ENCODE assay signal across 9 mouse cellular contexts in the genomic region with DNA sequence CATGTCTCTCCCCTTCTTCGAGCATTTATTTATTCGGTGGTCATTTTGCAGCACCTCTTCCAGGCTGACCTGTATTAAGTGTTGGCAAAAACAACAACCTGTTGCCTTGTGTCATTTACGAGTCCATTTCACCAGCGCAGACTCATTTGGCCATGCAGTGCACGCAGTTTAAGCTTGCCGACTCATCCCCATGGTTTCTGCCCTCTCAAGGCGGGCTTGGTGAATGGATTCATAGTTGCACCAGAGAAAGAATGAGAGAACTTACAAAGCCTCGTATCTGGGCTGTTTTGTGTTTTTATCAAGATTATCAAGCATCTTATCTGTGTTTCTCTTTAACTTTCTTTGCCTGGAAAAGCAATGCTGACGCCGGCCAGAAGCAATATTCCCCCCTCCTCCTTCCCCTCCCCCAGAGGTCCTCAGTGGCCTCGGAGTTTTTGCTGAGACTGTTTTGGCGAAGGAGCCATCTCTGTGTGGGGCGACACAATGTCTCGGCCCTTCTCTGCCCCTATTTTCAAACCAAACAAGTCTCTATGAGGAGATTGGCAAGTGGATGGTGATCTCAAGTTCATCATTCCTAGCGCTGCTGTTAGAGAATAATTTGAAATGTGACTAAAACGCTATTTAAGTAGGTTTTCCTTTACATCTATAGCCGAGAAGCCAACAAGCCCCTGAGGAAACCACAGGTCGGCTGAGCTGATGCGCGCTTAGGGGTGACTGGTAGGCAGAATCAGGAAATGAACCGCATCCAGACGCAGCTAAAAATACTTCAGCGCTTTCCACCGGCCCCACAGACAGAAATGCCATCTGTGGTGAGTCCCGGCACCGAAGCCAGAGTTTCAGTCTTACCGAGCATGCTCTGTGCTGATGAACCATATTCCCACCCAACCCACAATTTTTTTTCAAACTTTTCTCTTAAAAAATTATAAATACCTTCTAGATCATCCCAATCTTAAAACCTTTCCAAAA. TPM values are rescaled to one million over a fixed set of nuclear protein-coding genes. Genes with fewer than 3 reads are reported as not detected.
DNase-seq lines count a peak whose midpoint lies in the region; ATAC-seq and TF ChIP-seq lines count a peak whose summit lies in the region.
"Had no signal": no experiment of that assay in that cellular context is flagged by ENCODE, and none has a peak within 500 bp of the region (broad histone marks: within the 10 kb centered on the region; RNA-seq: fewer than 3 reads in every experiment).

No protein-coding gene starts in this region.

- no peak for TF ChIP-seq POLR2A in cerebellum, adult 2 months (IDR thresholded peaks at IDR 0.05; ENCODE audit: borderline replicate concordance, insufficient read depth, low read length)

- no peak overlapping the region for H3K27ac ChIP-seq in cerebellum, adult 2 months (ENCODE audit: insufficient read depth, low read length)
- no peak overlapping the region for H3K27ac ChIP-seq in heart, embryonic 11.5 days (ENCODE audit: low read depth, low read length)
- H3K27ac ChIP-seq in limb, embryonic 10.5 days: no peak overlapping the region

- no peak for ATAC-seq in heart, embryonic 11.5 days (replicated peaks; ENCODE audit: insufficient number of reproducible peaks, low FRiP score, low TSS enrichment)

- intact Hi-C loops in gastrocnemius, postnatal 36 days (cut with DNase I): no loop called here
- intact Hi-C loops in left cerebral cortex, postnatal 10 days (cut with DNase I): no loop called here

- peak; percentile 30 for DNase-seq in gastrocnemius, adult 18-20 months (ENCODE audit: low spot score)
- DNase-seq in gastrocnemius, postnatal 36 days: no peak
- DNase-seq in cerebellum, adult 2 months: peak; percentile 54 to 69
- peak; percentile 52 to 67 for DNase-seq in left cerebral cortex, postnatal 10 days (ENCODE audit: extremely low spot score in 1 of 2, low spot score in 2 of 2)
- DNase-seq in right cerebral cortex, postnatal 36 days (ENCODE audit: low spot score in 2 of 2): peak; percentile 30 to 57
- DNase-seq in embryo, embryonic 10 days (ENCODE audit: low spot score): no peak
- DNase-seq in limb, embryonic 10.5 days (ENCODE audit: low spot score): no peak

- H3K9me3 ChIP-seq in heart, embryonic 11.5 days (replicated peaks; ENCODE audit: control insufficient read depth, low read length): no peaks in the 10 kb centered on the region
- H3K9me3 ChIP-seq in limb, embryonic 10.5 days (replicated peaks): no peaks in the 10 kb centered on the region
- H3K9me3 ChIP-seq: G1E had no signal

- peak overlapping the region; percentile 19; the same call in 1 of the 2 replicates for H3K4me2 ChIP-seq in heart, embryonic 11.5 days

- peak overlapping the region; percentile 16 for H3K4me3 ChIP-seq in cerebellum, adult 2 months (replicated peaks; ENCODE audit: insufficient read depth, low read depth, low read length)
- H3K4me3 ChIP-seq in heart, embryonic 11.5 days (ENCODE audit: low read depth, low read length): no peak overlapping the region
- no peak overlapping the region for H3K4me3 ChIP-seq in limb, embryonic 10.5 days

- no peaks in the 10 kb centered on the region for H3K4me1 ChIP-seq in cerebellum, adult 2 months (ENCODE audit: control insufficient read depth, insufficient read depth, low read length)
- H3K4me1 ChIP-seq in heart, embryonic 11.5 days (ENCODE audit: control insufficient read depth, insufficient read depth, low read length): no peaks in the 10 kb centered on the region
- H3K4me1 ChIP-seq in limb, embryonic 10.5 days: 0 out of 2 replicates have a peak, but pooled peaks cover 3% of the 10 kb centered on the region

- no peak for TF ChIP-seq CTCF in cerebellum, adult 2 months (IDR thresholded peaks at IDR 0.05; ENCODE audit: borderline replicate concordance, insufficient read depth, low read depth, low read length)

- WGBS in cerebellum, adult 2 months: 56% methylated on average over 27 of the region's 27 CpGs
- WGBS in heart, embryonic 11.5 days (ENCODE audit: insufficient replicate concordance): 61% methylated on average over 27 of the region's 27 CpGs
- 88% methylated on average over 27 of the region's 27 CpGs for WGBS in limb, embryonic 10.5 days

- no peak overlapping the region for H3K9ac ChIP-seq in heart, embryonic 11.5 days (ENCODE audit: low read depth, low read length)

- H3K36me3 ChIP-seq in heart, embryonic 11.5 days (ENCODE audit: control insufficient read depth, insufficient read depth, low read length): no peaks in the 10 kb centered on the region
- no peaks in the 10 kb centered on the region for H3K36me3 ChIP-seq in limb, embryonic 10.5 days
- H3K36me3 ChIP-seq: G1E had no signal

- H3K27me3 ChIP-seq in cerebellum, adult 2 months (ENCODE audit: control insufficient read depth, insufficient read depth, low read length): no peaks in the 10 kb centered on the region
- H3K27me3 ChIP-seq in heart, embryonic 11.5 days (ENCODE audit: control insufficient read depth, insufficient read depth, low read length): no peaks in the 10 kb centered on the region
- no peaks in the 10 kb centered on the region for H3K27me3 ChIP-seq in limb, embryonic 10.5 days (ENCODE audit: low read depth, poor library complexity, severe bottlenecking)

RNA-seq across cellular contexts. Expression of gene Slc16a10, which starts 22.6 kb away (rescaled TPM):
- 10 to 100 TPM; 44.1 to 46.2 TPM for total RNA-seq in gastrocnemius, adult 18-20 months (2021)
- total RNA-seq in gastrocnemius, postnatal 36 days (2021): 10 to 100 TPM; 35.3 to 40.5 TPM
- polyA plus RNA-seq in cerebellum, adult 2 months (2012; rRNA removed): 3.6 and 5.0 TPM in 2 replicates
- polyA plus RNA-seq in heart, embryonic 11.5 days (2014; fragmentation: Nextera tagmentation; extraction: Ambion mirVana): 17.2 and 18.6 TPM in 2 replicates
- total RNA-seq in left cerebral cortex, postnatal 10 days (2021): 1 to 10 TPM; 2.7 to 2.8 TPM
- 10.4 and 12.6 TPM in 2 replicates for polyA plus RNA-seq in limb, embryonic 10.5 days (2016; fragmentation: Nextera tagmentation; extraction: Ambion mirVana)

Comparison
In these comparisons a context has a peak if more than half of its experiments do, and no peak if none do; other contexts are left out.
1. DNase-seq: peak in gastrocnemius, adult 18-20 months (single experiment), cerebellum, adult 2 months (2 of 2), left cerebral cortex, postnatal 10 days (2 of 2) and right cerebral cortex, postnatal 36 days (2 of 2); none in gastrocnemius, postnatal 36 days (0 of 2), embryo, embryonic 10 days (single experiment) and limb, embryonic 10.5 days (single experiment).
2. RNA of gene Slc16a10, which starts 22.6 kb away (total RNA-seq): 44.1 to 46.2 TPM in gastrocnemius, adult 18-20 months and 35.3 to 40.5 TPM in gastrocnemius, postnatal 36 days; 2.7 to 2.8 TPM in left cerebral cortex, postnatal 10 days; every median in the first group is over 4 times any median in the second.